Mouse (Mus musculus) ovary, adult 2 months (tissue): ENCODE results near the gene Catspere2. TPM values are rescaled to one million over a fixed set of nuclear protein-coding genes. Genes with fewer than 3 reads are reported as not detected.

Experiments used
- polyA plus RNA-seq: library from polyadenylated mRNA; depleted of rRNA; stranded (reverse); fragments of >200 nt; gene quantifications from 2 replicates; pipeline ENCODE4 v1.2.3, GENCODE M21; 2012; rRNA removed

The Catspere2 gene
- 0.44 and 1.1 TPM in 2 replicates for polyA plus RNA-seq

GRCm38 (mm10) chr1:177983024-177983450, at the start of gene Catspere2:
TSS of gene Catspere2 (plus strand) at chr1:177983423.

GRCm38 (mm10) chr1:178187216-178187791, 204.1 kb downstream of the Catspere2 start, which contains the start of gene Desi2:
TSS of gene Desi2 (plus strand) at chr1:178187417.

Other genes with a start within 250 kb of the Catspere2 start
- 22.3 and 26.9 TPM in 2 replicates for gene Adss, start 186.9 kb upstream of the Catspere2 start, polyA plus RNA-seq
- 10.8 and 10.9 TPM in 2 replicates for gene Desi2, start 204.0 kb downstream of the Catspere2 start, polyA plus RNA-seq